ENCODE assay signal across 22 mouse cellular contexts in genomic region chr2:117618063-117618462, GRCm38 (mm10).
"Had no signal": no experiment of that assay in that cellular context is flagged by ENCODE, and none has a peak within 500 bp of the region (broad histone marks: within the 10 kb centered on the region; RNA-seq: fewer than 3 reads in every experiment).

No protein-coding gene starts in this region.

- H3K27me3 ChIP-seq: lung, embryonic 15.5 days; midbrain, embryonic 13.5 days; midbrain, embryonic 15.5 days; neural tube, embryonic 13.5 days; neural tube, embryonic 15.5 days had no signal

- ATAC-seq: liver, postnatal 0 days; lung, postnatal 0 days; midbrain, embryonic 13.5 days; midbrain, embryonic 15.5 days had no signal

- H3K4me1 ChIP-seq: lung, embryonic 15.5 days; midbrain, embryonic 13.5 days; midbrain, embryonic 15.5 days; neural tube, embryonic 15.5 days had no signal

- H3K4me2 ChIP-seq: lung, embryonic 15.5 days; midbrain, embryonic 11.5 days; midbrain, embryonic 13.5 days; midbrain, embryonic 15.5 days; neural tube, embryonic 13.5 days; neural tube, embryonic 15.5 days had no signal

- H3K9ac ChIP-seq: liver, postnatal 0 days; lung, embryonic 15.5 days; midbrain, embryonic 13.5 days; midbrain, embryonic 15.5 days; neural tube, embryonic 13.5 days; neural tube, embryonic 15.5 days had no signal

- H3K36me3 ChIP-seq: lung, embryonic 15.5 days; midbrain, embryonic 13.5 days; midbrain, embryonic 15.5 days; neural tube, embryonic 13.5 days; neural tube, embryonic 15.5 days had no signal

- H3K4me3 ChIP-seq: lung, embryonic 15.5 days; megakaryocyte, embryonic 14.5 days; midbrain, embryonic 13.5 days; midbrain, embryonic 15.5 days; myocyte; neural tube, embryonic 13.5 days; neural tube, embryonic 15.5 days had no signal

- H3K27ac ChIP-seq: lung, embryonic 15.5 days; macrophage; midbrain, embryonic 13.5 days; midbrain, embryonic 15.5 days; neural tube, embryonic 13.5 days; neural tube, embryonic 15.5 days had no signal

- DNase-seq: liver, postnatal 0 days; lung, adult 2 months; lung, postnatal 14 days; lung, postnatal 36 days; retina, postnatal 1 day; right cerebral cortex, adult 18-20 months; right cerebral cortex, postnatal 25 days; right cerebral cortex, postnatal 4 days; spleen, adult 18-20 months; thymus, adult 18-20 months; thymus, postnatal 14 days; thymus, postnatal 36 days had no signal

- H3K9me3 ChIP-seq: lung, embryonic 15.5 days; megakaryocyte, embryonic 14.5 days; midbrain, embryonic 13.5 days; midbrain, embryonic 15.5 days; neural tube, embryonic 13.5 days; neural tube, embryonic 15.5 days had no signal
